Mouse (Mus musculus) heart, adult 2 months (tissue): ENCODE data around the gene Tmprss13. TPM values are rescaled to one million over a fixed set of nuclear protein-coding genes. Genes with fewer than 3 reads are reported as not detected.
A peak's percentile ranks its signal among the peaks of the same experiment; 100 is the strongest.

Source experiments
- DNase-seq, 2 experiments: peaks; one replicate each; pipeline ENCODE4 v3.0.0; 2021
- H3K27ac ChIP-seq: fragments of 200-600 bp; 2 replicates; pipeline ENCODE4 v1.8.1; 2022
- H3K27me3 ChIP-seq: fragments of 200-500 bp; 2 replicates; pipeline ENCODE4 v1.6.1; 2012; ENCODE audit warnings: mild to moderate bottlenecking, low read length, inconsistent platforms, mixed read lengths; ENCODE audit not compliant: control insufficient read depth, insufficient read depth
- H3K36me3 ChIP-seq: fragments of 200-500 bp; 2 replicates; pipeline ENCODE4 v1.6.1; 2012; ENCODE audit warnings: low read length, inconsistent platforms; ENCODE audit not compliant: control insufficient read depth, insufficient read depth
- H3K4me1 ChIP-seq: fragments of 200-500 bp; 2 replicates; pipeline ENCODE4 v1.6.1; 2011; ENCODE audit warnings: low read length; ENCODE audit not compliant: control insufficient read depth, insufficient read depth
- H3K4me3 ChIP-seq: fragments of 200-600 bp; 2 replicates; pipeline ENCODE4 v1.8.1; 2022
- H3K79me2 ChIP-seq: fragments of 200-500 bp; replicated peaks from 2 replicates; pipeline ENCODE4 v1.6.1; 2012; ENCODE audit warnings: mild to moderate bottlenecking, inconsistent platforms, low read length, moderate library complexity, mixed read lengths; ENCODE audit not compliant: control insufficient read depth, insufficient read depth
- H3K9ac ChIP-seq: fragments of 200-500 bp; 2 replicates; pipeline ENCODE4 v1.6.1; 2012; ENCODE audit warnings: low read depth, mild to moderate bottlenecking, control low read depth, inconsistent platforms, low read length, mixed read lengths
- CTCF ChIP-seq: fragments of 200-600 bp; IDR thresholded peaks from 2 replicates; pipeline ENCODE4 v1.8.1; 2022; ENCODE audit warnings: antibody characterized with exemption, mild to moderate bottlenecking, moderate library complexity
- EP300 ChIP-seq: fragments of 200-500 bp; IDR thresholded peaks from 2 replicates; pipeline ENCODE4 v1.6.1; 2011; ENCODE audit warnings: low read depth, low read length, control low read depth; ENCODE audit not compliant: insufficient read depth
- POLR2A ChIP-seq: fragments of 200-500 bp; IDR thresholded peaks from 2 replicates; pipeline ENCODE4 v1.6.1; 2011; ENCODE audit warnings: mild to moderate bottlenecking, low read depth, low read length, control low read depth; ENCODE audit not compliant: insufficient read depth
- WGBS: fragments of 180-500 bp; shearing (Covaris S2); methylation state at CpG from one replicate; pipeline ENCODE4 v1.1.7; 2018; 5-methylcytosine and 5-hydroxymethylcytosine counted together
- intact Hi-C: fragments of 180-260 bp; cut with DNase I; formaldehyde crosslinking; loops from one replicate; pipeline ENCODE4 v1.15.1; 2025
- polyA plus RNA-seq: library from polyadenylated mRNA; depleted of rRNA; stranded (reverse); fragments of >200 nt; gene quantifications from 2 replicates; pipeline ENCODE4 v1.2.3, GENCODE M21; 2012
- total RNA-seq, 2 experiments: library from RNA; stranded (reverse); gene quantifications; 2 replicates each; pipeline ENCODE4 v1.2.3; 2021

Tmprss13 gene
- total and polyA plus RNA-seq, 3 experiments, result 5.4 to 6.9 (median 6.9) TPM

GRCm38 (mm10) chr9:45355192-45355591 lies 36.3 kb downstream of the Tmprss13 start:
- H3K79me2 ChIP-seq, result no peaks in the 10 kb centered on the region
- no peaks in the 10 kb centered on the region; the same call in 1 of the 2 replicates for H3K27me3 ChIP-seq
- H3K9ac ChIP-seq, result no peak overlapping the region
- intact Hi-C loops, result no loop called here
- TF ChIP-seq CTCF (no peak), EP300 (no peak), POLR2A (no peak)
- no peaks in the 10 kb centered on the region for H3K36me3 ChIP-seq
- DNase-seq, result no peak
- no peaks in the 10 kb centered on the region for H3K4me1 ChIP-seq
- WGBS, result 61% methylated on average over 2 of the region's 2 CpGs
- H3K4me3 ChIP-seq, result no peak overlapping the region
- H3K27ac ChIP-seq, result no peak overlapping the region

GRCm38 (mm10) chr9:45358356-45358755 lies 39.5 kb downstream of the Tmprss13 start:
- peaks cover 2% of the 10 kb centered on the region for H3K4me1 ChIP-seq
- H3K79me2 ChIP-seq, result no peaks in the 10 kb centered on the region
- intact Hi-C loops, result no loop called here
- TF ChIP-seq CTCF (no peak), EP300 (no peak), POLR2A (no peak)
- H3K9ac ChIP-seq, result no peak overlapping the region
- no peaks in the 10 kb centered on the region for H3K36me3 ChIP-seq
- H3K27ac ChIP-seq, result no peak overlapping the region
- no peaks in the 10 kb centered on the region; the same call in 1 of the 2 replicates for H3K27me3 ChIP-seq
- 72% methylated on average over 7 of the region's 7 CpGs for WGBS
- no peak overlapping the region for H3K4me3 ChIP-seq
- no peak for DNase-seq

DNA sequence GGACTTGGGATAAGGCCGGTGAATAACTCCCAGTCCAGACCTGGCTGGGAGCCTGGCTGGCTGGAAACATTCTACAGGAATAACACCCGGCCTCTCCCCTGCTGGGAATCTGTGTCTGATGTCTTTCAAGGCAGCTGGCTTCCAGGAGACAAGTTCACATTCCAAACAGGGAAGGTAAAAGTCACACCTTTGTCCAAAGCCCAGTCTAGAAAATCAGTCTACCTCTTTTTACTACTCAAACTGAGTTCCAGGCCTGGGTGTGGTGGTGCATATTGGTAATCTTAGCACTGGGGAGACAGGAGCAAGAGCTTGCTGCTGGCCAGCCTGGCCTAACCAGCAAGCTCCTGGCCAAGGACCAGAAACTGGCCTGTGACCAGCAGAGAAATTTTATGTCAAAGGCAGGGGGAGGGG lies 43.2 kb downstream of the Tmprss13 start:
- Histone ChIP-seq H3K4me3 (no peak overlapping the region), H3K9ac (no peak overlapping the region), H3K4me1 (peaks cover 2% of the 10 kb centered on the region), H3K27me3 (no peaks in the 10 kb centered on the region), H3K36me3 (no peaks in the 10 kb centered on the region), H3K27ac (peak overlapping the region; percentile 54; the same call in 1 of the 2 replicates), H3K79me2 (no peaks in the 10 kb centered on the region)
- TF ChIP-seq POLR2A (no peak), CTCF (no peak), EP300 (no peak)
- intact Hi-C loops, result no loop called here
- WGBS, result 10% methylated on average over 2 of the region's 2 CpGs
- DNase-seq, result peak; percentile 55

- Histone ChIP-seq H3K79me2 (no peaks in the 10 kb centered on the region), H3K27ac (no peak overlapping the region), H3K27me3 (no peaks in the 10 kb centered on the region), H3K4me3 (no peak overlapping the region), H3K9ac (no peak overlapping the region), H3K4me1 (peaks cover 12% of the 10 kb centered on the region), H3K36me3 (no peaks in the 10 kb centered on the region)
- WGBS, result 59% methylated on average over 7 of the region's 7 CpGs
- no peak for DNase-seq
- intact Hi-C loops, result no loop called here
- TF ChIP-seq CTCF (no peak), EP300 (no peak), POLR2A (no peak)
These were observed 44.8 kb downstream of the Tmprss13 start for GRCm38 (mm10) chr9:45363639-45364214.

- Histone ChIP-seq H3K79me2 (no peaks in the 10 kb centered on the region; the same call in 1 of the 2 replicates), H3K9ac (no peak overlapping the region), H3K27ac (peak overlapping the region; percentile 73; the same call in 1 of the 2 replicates), H3K4me3 (no peak overlapping the region), H3K36me3 (peaks cover 3% of the 10 kb centered on the region), H3K4me1 (peaks cover 22% of the 10 kb centered on the region), H3K27me3 (no peaks in the 10 kb centered on the region)
- 31% methylated on average over 8 of the region's 8 CpGs for WGBS
- TF ChIP-seq POLR2A (no peak), EP300 (no peak), CTCF (no peak)
- intact Hi-C loops, result no loop called here
- peak in 1 of 2 experiments; percentile 23 for DNase-seq
These were observed 48.8 kb downstream of the Tmprss13 start for GRCm38 (mm10) chr9:45367716-45368115.

- intact Hi-C loops, result no loop called here
- no peaks in the 10 kb centered on the region; the same call in 1 of the 2 replicates for H3K79me2 ChIP-seq
- H3K9ac ChIP-seq, result no peak overlapping the region
- WGBS, result 10% methylated on average over 5 of the region's 5 CpGs
- H3K4me3 ChIP-seq, result no peak overlapping the region
- TF ChIP-seq CTCF (no peak), POLR2A (no peak), EP300 (peak; percentile 61)
- H3K36me3 ChIP-seq, result peaks cover 3% of the 10 kb centered on the region
- H3K27ac ChIP-seq, result peak overlapping the region; percentile 73
- peak; percentile 41 to 56 for DNase-seq
- no peaks in the 10 kb centered on the region for H3K27me3 ChIP-seq
- H3K4me1 ChIP-seq, result peaks cover 23% of the 10 kb centered on the region
These were observed 49.5 kb downstream of the Tmprss13 start for GRCm38 (mm10) chr9:45368341-45368901.
